Mouse (Mus musculus) myocyte (in vitro differentiated cells): ENCODE data around the gene Olfr263.

Source experiments
- E2F4 ChIP-seq: IDR thresholded peaks from one replicate; pipeline ENCODE4 v1.6.1; 2011; ENCODE audit warnings: mild to moderate bottlenecking, control low read depth, moderate library complexity; ENCODE audit not compliant: insufficient read depth
- MAX ChIP-seq: IDR thresholded peaks from one replicate; pipeline ENCODE4 v1.6.1; 2011; ENCODE audit warnings: low read depth, mild to moderate bottlenecking, control low read depth
- POLR2A ChIP-seq: IDR thresholded peaks from one replicate; pipeline ENCODE4 v1.6.1; 2011; ENCODE audit warnings: low read depth, mild to moderate bottlenecking, control low read depth, moderate library complexity; ENCODE audit not compliant: insufficient read length
- REST ChIP-seq: IDR thresholded peaks from one replicate; pipeline ENCODE4 v1.6.1; 2011; ENCODE audit warnings: mild to moderate bottlenecking, control low read depth, moderate library complexity; ENCODE audit not compliant: insufficient read depth, insufficient read length
- SRF ChIP-seq: IDR thresholded peaks from one replicate; pipeline ENCODE4 v1.6.1; 2011; ENCODE audit warnings: low read depth; ENCODE audit not compliant: control insufficient read depth, insufficient read length
- TCF12 ChIP-seq: IDR thresholded peaks from one replicate; pipeline ENCODE4 v1.6.1; 2011; ENCODE audit warnings: mild to moderate bottlenecking, control low read depth; ENCODE audit not compliant: poor library complexity, insufficient read depth, severe bottlenecking
- USF1 ChIP-seq: IDR thresholded peaks from one replicate; pipeline ENCODE4 v1.6.1; 2011; ENCODE audit warnings: low read depth, mild to moderate bottlenecking, control low read depth, moderate library complexity

GRCm38 (mm10) chr13:21185521-21185920 is 56.1 kb downstream of the Olfr263 start:
- no peak for TF ChIP-seq MAX
- no peak for TF ChIP-seq POLR2A
- no peak for TF ChIP-seq USF1
- TF ChIP-seq E2F4: no peak
- TF ChIP-seq SRF: no peak
- TF ChIP-seq TCF12: no peak
- TF ChIP-seq REST: no peak
